Mouse (Mus musculus) CH12.LX (cell line): ENCODE results near the gene Prr36.

Experiments
- CTCF ChIP-seq, 2 experiments: IDR thresholded peaks in 1 of 2; conservative IDR thresholded peaks in 1 of 2; 2 replicates each; pipeline ENCODE4 v1.5.1; 2011 to 2012; ENCODE audit warnings: low read depth in 2 of 2, low read length in 2 of 2, improper control_type of control experiment in 1 of 2, inconsistent platforms in 1 of 2, mild to moderate bottlenecking in 1 of 2, moderate library complexity in 1 of 2
- MEF2A ChIP-seq: IDR thresholded peaks from 2 replicates; pipeline ENCODE4 v1.6.1; 2014; ENCODE audit warnings: low read depth, mild to moderate bottlenecking, inconsistent platforms, low read length, improper control_type of control experiment, borderline replicate concordance
- RCOR1 ChIP-seq: conservative IDR thresholded peaks from 2 replicates; pipeline ENCODE4 v1.6.1; 2012; ENCODE audit warnings: low read depth, mild to moderate bottlenecking, inconsistent platforms, low read length, improper control_type of control experiment
- SIN3A ChIP-seq: IDR thresholded peaks from 2 replicates; pipeline ENCODE4 v1.6.1; 2012; ENCODE audit warnings: low read length, improper control_type of control experiment, inconsistent platforms
- USF1 ChIP-seq: IDR thresholded peaks from 2 replicates; pipeline ENCODE4 v1.6.1; 2014; ENCODE audit warnings: low read depth, mild to moderate bottlenecking, inconsistent platforms, low read length, improper control_type of control experiment
- ZC3H11A ChIP-seq: IDR thresholded peaks from 2 replicates; pipeline ENCODE4 v1.6.1; 2012; ENCODE audit warnings: low read depth, mild to moderate bottlenecking, inconsistent platforms, low read length, improper control_type of control experiment

DNA sequence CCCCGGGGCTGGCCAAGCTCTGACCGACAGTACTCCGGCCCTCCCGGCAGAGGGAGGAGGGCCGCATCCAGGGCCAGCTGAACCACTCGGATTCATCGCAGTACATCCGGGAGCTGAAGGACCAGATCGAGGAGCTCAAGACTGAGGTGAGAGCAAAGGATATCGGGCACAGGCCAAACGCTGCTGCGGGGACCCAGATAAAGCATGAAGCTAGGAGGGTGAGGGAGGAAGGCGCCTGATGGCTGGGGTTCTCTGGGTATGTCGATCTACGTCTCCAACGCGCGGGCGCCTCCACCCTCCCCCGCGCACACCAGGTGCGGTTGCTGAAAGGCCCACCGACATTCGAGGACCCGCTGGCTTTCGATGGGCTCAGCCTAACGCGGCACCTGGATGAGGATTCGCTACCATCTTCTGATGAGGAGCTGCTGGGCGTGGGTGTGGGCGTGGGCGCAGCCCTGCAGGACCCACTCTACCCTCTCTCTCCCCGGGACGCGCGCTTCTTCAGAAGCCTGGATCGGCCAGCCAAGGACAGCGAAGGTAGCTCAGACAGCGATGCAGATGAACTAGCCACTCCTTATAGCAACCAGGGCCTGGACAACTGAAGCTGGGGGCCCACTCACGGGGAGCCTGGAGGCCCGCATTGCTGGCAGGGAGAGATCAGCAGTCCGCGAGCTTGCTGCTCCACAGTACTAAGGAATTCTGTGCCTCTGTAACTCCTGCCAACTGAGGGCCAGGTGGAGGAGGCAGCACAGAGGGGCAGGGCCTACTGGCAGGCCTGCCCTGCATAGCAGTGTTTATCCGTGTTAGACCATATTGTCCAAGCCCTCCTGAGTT, 10.9 kb downstream of the Prr36 start:
- no peak for TF ChIP-seq SIN3A
- no peak for TF ChIP-seq CTCF (conservative IDR thresholded peaks at IDR 0.05 in 1 of 2, IDR thresholded peaks at IDR 0.05 in 1 of 2; ENCODE audit: low read depth in 2 of 2, low read length in 2 of 2)
- no peak for TF ChIP-seq ZC3H11A
- TF ChIP-seq USF1 = no peak
- TF ChIP-seq RCOR1 = no peak
- no peak for TF ChIP-seq MEF2A
